Mouse (Mus musculus) ES-E14 (cell line): ENCODE results near the gene Minos1. TPM values are rescaled to one million over a fixed set of nuclear protein-coding genes. Genes with fewer than 3 reads are reported as not detected.

Experiments
- DNase-seq: peaks from one replicate; pipeline ENCODE4 v3.0.0-alpha.2; 2013; ENCODE audit warnings: low read depth, low spot score
- H3K27ac ChIP-seq: 2 replicates; pipeline ENCODE4 v1.5.1; 2012; ENCODE audit warnings: low read depth, mild to moderate bottlenecking, low read length, moderate library complexity, mixed read lengths; ENCODE audit not compliant: poor library complexity, insufficient read depth, severe bottlenecking
- H3K36me3 ChIP-seq: 2 replicates; pipeline ENCODE4 v1.6.1; 2012; ENCODE audit warnings: mild to moderate bottlenecking, low read length, moderate library complexity, mixed read lengths; ENCODE audit not compliant: control insufficient read depth, poor library complexity, insufficient read depth, severe bottlenecking
- H3K4me1 ChIP-seq, 2 experiments: fragments of 150-350 bp in 1 of 2; sonication (generic) in 1 of 2; 2 replicates each; pipeline ENCODE4 v1.6.1; 2012; ENCODE audit warnings: low read length in 2 of 2, mild to moderate bottlenecking in 1 of 2, mixed read lengths in 1 of 2; ENCODE audit not compliant: control insufficient read depth in 2 of 2, insufficient read depth in 2 of 2, poor library complexity in 1 of 2
- H3K4me3 ChIP-seq, 2 experiments: fragments of 150-350 bp in 1 of 2; sonication (generic) in 1 of 2; 2 replicates each; pipeline ENCODE4 v1.5.1; 2012; ENCODE audit warnings: low read length in 2 of 2, low read depth in 1 of 2, mild to moderate bottlenecking in 1 of 2, mixed read lengths in 1 of 2; ENCODE audit not compliant: insufficient read depth in 1 of 2, poor library complexity in 1 of 2, severe bottlenecking in 1 of 2
- H3K9ac ChIP-seq: 2 replicates; pipeline ENCODE4 v1.6.1; 2012; ENCODE audit warnings: low read depth, mild to moderate bottlenecking, low read length, mixed read lengths; ENCODE audit not compliant: poor library complexity, insufficient read depth, severe bottlenecking
- H3K9me3 ChIP-seq: fragments of 150-350 bp; sonication (generic); 2 replicates; pipeline ENCODE4 v1.6.1; 2012; ENCODE audit warnings: low read depth, mild to moderate bottlenecking, low read length; ENCODE audit not compliant: control insufficient read depth, insufficient read depth
- CHD2 ChIP-seq: IDR thresholded peaks from 2 replicates; pipeline ENCODE4 v1.6.1; 2014; ENCODE audit warnings: mild to moderate bottlenecking, low read depth, low read length, inconsistent platforms
- HCFC1 ChIP-seq: IDR thresholded peaks from 2 replicates; pipeline ENCODE4 v1.6.1; 2012; ENCODE audit warnings: low read length, inconsistent platforms, borderline replicate concordance; ENCODE audit not compliant: insufficient read depth
- MAFK ChIP-seq: IDR thresholded peaks from 2 replicates; pipeline ENCODE4 v1.6.1; 2014; ENCODE audit warnings: mild to moderate bottlenecking, low read depth, low read length, inconsistent platforms; ENCODE audit not compliant: insufficient read depth
- ZC3H11A ChIP-seq: IDR thresholded peaks from 2 replicates; pipeline ENCODE4 v1.6.1; 2012; ENCODE audit warnings: low read depth, mild to moderate bottlenecking, inconsistent platforms, low read length, borderline replicate concordance
- ZNF384 ChIP-seq: IDR thresholded peaks from 2 replicates; pipeline ENCODE4 v1.6.1; 2012; ENCODE audit warnings: low read depth, low read length, inconsistent platforms
- in situ Hi-C, 2 experiments: fragments of 600-800 bp; cut with MboI; formaldehyde crosslinking; loops; one replicate each; pipeline ENCODE4 v1.15.1; 2025; ENCODE audit warnings: low sequenced_read_pairs in 2 of 2, inconsistent platforms in 1 of 2; ENCODE audit not compliant: unreplicated experiment in 2 of 2
- total RNA-seq: library from RNA; depleted of rRNA; stranded (reverse); fragments of 300-350 nt; gene quantifications from 2 replicates; pipeline ENCODE4 v1.2.3, GENCODE M21; 2012; rRNA removed

Gene Minos1
- total RNA-seq, 1 experiment, result 147 TPM

GRCm38 (mm10) chr4:139055744-139056143 lies 75.2 kb downstream of the Minos1 start:
- H3K4me3 ChIP-seq, result no peak overlapping the region
- H3K27ac ChIP-seq, result no peak overlapping the region
- H3K4me1 ChIP-seq, result no peaks in the 10 kb centered on the region
- no peaks in the 10 kb centered on the region for H3K9me3 ChIP-seq
- no peaks in the 10 kb centered on the region for H3K36me3 ChIP-seq
- TF ChIP-seq CHD2 (no peak), HCFC1 (no peak), ZNF384 (no peak)
- DNase-seq, result no peak
- H3K9ac ChIP-seq, result no peak overlapping the region
- in situ Hi-C loops, result no loop called here

- H3K9ac ChIP-seq, result no peak overlapping the region
- in situ Hi-C loops, result no loop called here
- H3K4me1 ChIP-seq, result no peaks in the 10 kb centered on the region
- TF ChIP-seq HCFC1 (no peak), MAFK (no peak), ZC3H11A (no peak), ZNF384 (no peak), CHD2 (no peak)
- no peaks in the 10 kb centered on the region for H3K9me3 ChIP-seq
- no peak overlapping the region for H3K4me3 ChIP-seq
- no peak for DNase-seq
- H3K27ac ChIP-seq, result no peak overlapping the region
- no peaks in the 10 kb centered on the region for H3K36me3 ChIP-seq
Observed at GRCm38 (mm10) chr4:139055336-139055735, 75.6 kb downstream of the Minos1 start.

GRCm38 (mm10) chr4:139054300-139054923 lies 76.5 kb downstream of the Minos1 start:
- no peak for DNase-seq
- no peak for TF ChIP-seq CHD2
- no peak for TF ChIP-seq HCFC1
- no peaks in the 10 kb centered on the region for H3K4me1 ChIP-seq
- H3K4me3 ChIP-seq, result no peak overlapping the region
- no peak overlapping the region for H3K9ac ChIP-seq
- H3K27ac ChIP-seq, result no peak overlapping the region
- no peaks in the 10 kb centered on the region for H3K36me3 ChIP-seq
- no peaks in the 10 kb centered on the region for H3K9me3 ChIP-seq
- in situ Hi-C loops, result no loop called here

- in situ Hi-C loops, result no loop called here
- H3K27ac ChIP-seq, result no peak overlapping the region
- TF ChIP-seq ZC3H11A (no peak), CHD2 (no peak), MAFK (no peak), ZNF384 (no peak), HCFC1 (no peak)
- H3K36me3 ChIP-seq, result no peaks in the 10 kb centered on the region
- no peak overlapping the region for H3K4me3 ChIP-seq
- no peaks in the 10 kb centered on the region for H3K9me3 ChIP-seq
- no peaks in the 10 kb centered on the region for H3K4me1 ChIP-seq
- no peak overlapping the region for H3K9ac ChIP-seq
- DNase-seq, result no peak
Observed at GRCm38 (mm10) chr4:139053391-139053790, 77.5 kb downstream of the Minos1 start.

- no peak overlapping the region for H3K4me3 ChIP-seq
Observed at GRCm38 (mm10) chr4:139052796-139053195, 78.1 kb downstream of the Minos1 start.

More at GRCm38 (mm10) chr4:139052796-139053195, 78.1 kb downstream of the Minos1 start:
- in situ Hi-C loops, result no loop called here
- no peaks in the 10 kb centered on the region for H3K4me1 ChIP-seq
- no peaks in the 10 kb centered on the region for H3K9me3 ChIP-seq
- no peak for DNase-seq
- no peaks in the 10 kb centered on the region for H3K36me3 ChIP-seq
- no peak overlapping the region for H3K27ac ChIP-seq
- TF ChIP-seq CHD2, result no peak
- no peak for TF ChIP-seq MAFK
- TF ChIP-seq HCFC1, result no peak
- TF ChIP-seq ZNF384, result no peak
- no peak for TF ChIP-seq ZC3H11A
- no peak overlapping the region for H3K9ac ChIP-seq

Other genes starting within 250 kb of the Minos1 start
- 12.7 and 13.5 TPM in 2 replicates for gene Otud3, start 217.2 kb downstream of the Minos1 start, total RNA-seq
- 0.22 TPM in 1 of 2 replicates, not detected in the other for gene Rnf186, start 164.0 kb downstream of the Minos1 start, total RNA-seq
- 4.7 and 6.4 TPM in 2 replicates for gene Tmco4, start 158.2 kb downstream of the Minos1 start, total RNA-seq
- 0.13 and 0.37 TPM in 2 replicates for gene Htr6, start 55.5 kb downstream of the Minos1 start, total RNA-seq
- 4.5 and 12.5 TPM in 2 replicates for gene Nbl1, start 38.1 kb downstream of the Minos1 start, total RNA-seq
- 86.7 and 111 TPM in 2 replicates for gene Capzb, start 61.8 kb upstream of the Minos1 start, total RNA-seq
- gene Pqlc2, start 179.6 kb upstream of the Minos1 start, total RNA-seq, result 25.0 and 35.3 TPM in 2 replicates
- gene Akr7a5, start 179.6 kb upstream of the Minos1 start, total RNA-seq, result 24.7 and 27.2 TPM in 2 replicates
- gene Mrto4, start 221.5 kb upstream of the Minos1 start, total RNA-seq, result 290 and 318 TPM in 2 replicates
- gene Emc1, start 221.5 kb upstream of the Minos1 start, total RNA-seq, result 88.0 and 136 TPM in 2 replicates
- gene Ubr4, start 221.5 kb upstream of the Minos1 start, total RNA-seq, result 199 and 224 TPM in 2 replicates